Mouse (Mus musculus): ENCODE results near the gene Rps21. TPM values are rescaled to one million over a fixed set of nuclear protein-coding genes. Genes with fewer than 3 reads are reported as not detected.
A peak's percentile ranks its signal among the peaks of the same experiment; 100 is the strongest.

The Rps21 gene
- total RNA-seq, 1 experiment from 2014 or later, result 852 TPM

DNA sequence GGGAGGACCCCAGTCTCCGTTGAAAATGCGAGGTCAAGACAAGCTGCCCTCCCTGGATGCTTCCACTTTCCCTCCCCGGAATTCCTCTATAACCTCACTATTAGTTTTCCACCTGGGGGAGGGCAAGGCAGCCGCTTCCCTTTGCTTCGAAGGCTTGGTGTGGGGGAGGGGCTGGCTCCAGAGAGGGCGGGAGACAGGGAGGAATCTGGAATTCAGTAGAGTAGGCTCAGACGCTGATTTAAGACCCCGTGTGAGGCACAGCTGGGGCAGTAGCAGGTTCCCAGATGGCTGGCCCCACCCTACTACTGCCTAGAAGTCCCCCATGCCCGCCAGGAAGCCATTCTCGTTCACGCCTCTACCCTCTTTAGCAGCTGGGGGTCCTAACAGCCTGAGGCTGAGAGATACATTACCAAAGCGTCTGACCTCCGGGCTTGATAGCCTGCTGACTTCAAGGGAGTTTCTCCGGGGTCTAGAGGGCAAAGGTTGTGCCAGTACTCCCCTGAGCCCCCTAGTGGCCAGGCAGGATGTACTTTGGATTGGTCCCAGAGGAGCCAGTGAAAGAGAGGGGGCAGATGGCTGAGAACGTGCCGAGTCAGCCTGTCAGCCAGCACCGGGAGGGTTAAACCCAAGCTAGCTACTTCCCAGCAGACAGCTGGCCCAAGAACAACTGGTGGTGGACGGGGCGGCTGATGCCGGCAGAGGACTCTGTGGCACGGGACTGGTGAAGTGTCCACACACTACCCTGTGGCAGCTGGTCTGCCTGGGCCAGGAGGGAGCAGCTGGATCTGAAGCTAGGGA, 29.7 kb upstream of the Rps21 start:
- ATAC-seq (ENCODE audit: extremely low read depth, insufficient number of reproducible peaks, low FRiP score, poor library complexity, severe bottlenecking), result no peak

DNA sequence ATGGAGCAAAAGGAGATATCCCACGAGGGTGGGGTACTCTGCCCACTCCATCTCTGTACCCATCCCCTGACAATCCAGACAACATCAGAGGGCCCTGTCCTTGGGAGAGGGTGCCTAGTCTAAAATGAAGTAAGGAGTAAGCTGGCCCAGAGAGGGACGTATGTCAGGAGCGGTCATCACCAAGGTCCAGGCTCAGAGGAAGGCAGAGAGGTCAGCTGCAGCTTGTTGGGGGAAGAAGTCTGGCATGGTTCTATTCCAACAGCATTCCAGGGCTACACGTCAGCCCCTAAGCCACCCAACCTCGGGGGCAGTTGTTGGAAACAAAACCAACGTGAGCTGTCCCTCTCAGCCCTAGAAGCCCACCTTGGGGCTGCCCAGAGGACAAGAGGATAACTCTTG, 29.1 kb upstream of the Rps21 start:
- no peak for ATAC-seq (ENCODE audit: extremely low read depth, insufficient number of reproducible peaks, low FRiP score, poor library complexity, severe bottlenecking)

DNA sequence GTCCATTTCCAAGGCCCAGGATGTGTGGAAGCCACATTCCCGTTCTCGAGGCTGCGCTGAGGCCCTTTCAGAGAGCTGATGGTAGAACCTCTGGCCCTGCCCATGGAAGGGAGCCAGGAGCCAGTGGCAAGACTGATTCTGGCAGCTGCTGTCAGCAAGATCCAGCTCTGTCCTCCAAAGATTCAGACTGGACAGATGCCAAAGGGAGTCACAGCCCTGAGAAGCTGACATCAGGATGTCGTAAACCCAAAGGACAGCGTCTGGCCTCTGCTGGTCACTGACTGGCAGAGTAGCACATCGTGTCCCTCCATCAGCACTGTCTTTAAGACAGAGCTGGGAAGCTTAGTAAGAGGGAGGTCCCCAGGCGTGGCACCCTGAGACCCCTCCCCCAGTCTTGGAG, 28.6 kb upstream of the Rps21 start:
- no peak for ATAC-seq (ENCODE audit: extremely low read depth, insufficient number of reproducible peaks, low FRiP score, poor library complexity, severe bottlenecking)

DNA sequence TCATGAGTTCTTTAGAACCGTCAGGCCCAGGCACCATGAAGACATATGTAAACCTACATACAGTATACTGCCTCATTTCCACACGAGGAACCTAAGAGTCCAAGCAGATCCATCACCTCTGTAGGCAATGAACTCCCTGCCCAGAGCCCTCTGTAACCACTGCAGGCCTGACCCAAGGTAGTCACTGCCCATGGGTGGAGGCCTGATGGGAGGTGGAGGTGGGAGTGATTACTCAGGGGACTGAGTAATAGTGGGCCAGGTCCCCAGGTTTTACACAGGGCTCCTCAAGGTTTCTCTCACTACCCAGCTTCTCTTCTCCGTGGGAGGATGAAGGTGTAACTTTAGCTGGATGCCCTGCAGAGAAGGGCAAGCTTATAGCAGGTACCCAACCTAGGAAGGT, 28.0 kb upstream of the Rps21 start:
- no peak for ATAC-seq (ENCODE audit: extremely low read depth, insufficient number of reproducible peaks, low FRiP score, poor library complexity, severe bottlenecking)

DNA sequence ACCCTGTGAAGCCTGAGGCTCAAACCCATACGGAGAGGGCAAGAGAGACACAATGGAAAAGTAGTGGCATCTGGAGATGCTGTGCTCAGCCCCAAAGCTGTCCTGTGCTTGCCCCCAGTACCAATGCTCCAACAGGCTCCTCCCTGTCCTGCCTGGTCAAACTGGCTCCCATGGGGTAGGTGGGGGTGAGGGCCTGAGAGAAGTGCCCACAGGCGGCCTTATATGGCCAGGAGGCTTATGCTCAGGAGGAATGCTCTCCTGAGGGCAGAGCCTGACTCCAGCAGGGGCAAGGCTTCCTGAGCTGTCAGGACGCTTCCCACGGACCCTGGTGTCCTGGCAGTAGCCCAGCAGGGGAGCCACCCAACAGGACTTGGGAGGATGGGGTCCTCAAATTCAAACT, 26.7 kb upstream of the Rps21 start:
- no peak for ATAC-seq (ENCODE audit: extremely low read depth, insufficient number of reproducible peaks, low FRiP score, poor library complexity, severe bottlenecking)

DNA sequence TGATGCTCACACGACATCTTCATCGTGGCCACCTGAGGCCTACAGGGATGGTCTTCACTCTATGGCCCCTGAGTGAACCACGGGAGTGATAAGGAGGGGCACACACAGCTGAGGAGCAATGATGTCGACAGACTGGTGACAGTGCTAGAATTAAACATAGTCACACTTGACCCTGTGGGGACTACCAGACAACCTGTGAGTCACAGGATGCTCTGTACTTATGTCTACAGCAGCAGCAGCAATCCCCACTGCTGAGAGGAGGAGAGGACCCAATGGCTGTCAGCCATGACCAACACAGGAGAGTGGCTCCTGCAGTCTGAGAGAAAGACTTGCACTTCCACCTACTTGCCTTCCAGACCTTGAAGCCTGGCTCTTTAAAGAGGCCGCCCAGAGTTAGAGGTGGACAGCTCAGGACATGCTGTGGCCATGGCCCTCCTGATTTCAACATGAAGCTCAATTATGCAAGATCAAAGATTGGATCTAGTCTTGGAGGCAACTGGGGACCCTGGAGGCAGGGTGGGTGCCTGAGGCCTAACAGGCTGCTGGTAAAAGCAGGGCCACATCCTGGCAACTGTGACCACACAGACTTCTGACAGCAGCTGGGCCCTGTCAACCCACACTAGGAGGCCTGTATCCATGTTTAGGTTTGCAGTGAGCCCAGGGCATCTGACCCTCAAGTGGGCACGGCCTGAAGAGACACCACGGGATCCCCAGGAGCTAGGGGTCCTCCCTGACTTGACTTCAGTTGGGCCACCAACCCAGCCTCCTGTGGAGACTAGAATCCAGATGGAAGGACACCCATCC, 23.9 kb upstream of the Rps21 start:
- no peak for ATAC-seq (ENCODE audit: extremely low read depth, insufficient number of reproducible peaks, low FRiP score, poor library complexity, severe bottlenecking)

DNA sequence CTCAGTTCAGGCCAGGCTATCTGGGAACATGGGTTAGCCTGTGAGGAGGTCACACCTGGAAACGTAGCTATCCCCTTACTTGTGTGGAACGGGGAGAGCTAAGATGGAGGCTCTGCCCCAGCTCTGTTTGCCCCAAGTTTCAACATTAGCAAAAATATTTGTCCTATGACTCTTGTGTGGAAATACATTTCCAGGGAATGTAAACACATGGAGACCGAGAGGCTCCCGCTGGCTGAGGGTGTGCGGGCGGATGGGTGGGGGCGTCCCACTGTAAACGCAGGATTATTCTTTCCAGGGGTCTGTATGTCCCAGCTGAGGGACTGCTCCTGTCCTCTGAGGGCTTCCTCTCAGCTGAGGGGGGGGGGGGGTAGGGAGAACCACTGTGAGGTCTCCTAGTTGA, 22.8 kb upstream of the Rps21 start:
- ATAC-seq (ENCODE audit: extremely low read depth, insufficient number of reproducible peaks, low FRiP score, poor library complexity, severe bottlenecking), result no peak

DNA sequence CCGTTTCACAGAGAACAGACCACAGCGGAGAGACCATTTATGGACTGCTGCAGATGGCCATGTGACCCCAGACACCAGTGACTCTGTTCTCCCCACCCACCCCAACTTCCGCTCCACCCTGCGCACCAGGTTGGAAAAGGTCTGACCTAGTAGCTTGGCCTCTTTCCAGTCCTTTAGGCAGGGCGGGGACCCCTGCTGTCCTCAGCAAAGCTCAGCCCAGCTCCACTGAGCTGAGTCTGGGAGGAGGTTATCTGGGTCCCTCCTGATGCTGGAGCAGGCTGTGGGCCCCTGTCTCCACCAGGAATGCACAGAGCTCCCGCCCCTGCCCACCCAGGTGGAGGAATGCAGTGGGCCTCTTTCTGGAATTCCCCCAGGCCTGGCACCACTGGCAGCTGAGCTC, 22.2 kb upstream of the Rps21 start:
- ATAC-seq (ENCODE audit: extremely low read depth, insufficient number of reproducible peaks, low FRiP score, poor library complexity, severe bottlenecking), result no peak

DNA sequence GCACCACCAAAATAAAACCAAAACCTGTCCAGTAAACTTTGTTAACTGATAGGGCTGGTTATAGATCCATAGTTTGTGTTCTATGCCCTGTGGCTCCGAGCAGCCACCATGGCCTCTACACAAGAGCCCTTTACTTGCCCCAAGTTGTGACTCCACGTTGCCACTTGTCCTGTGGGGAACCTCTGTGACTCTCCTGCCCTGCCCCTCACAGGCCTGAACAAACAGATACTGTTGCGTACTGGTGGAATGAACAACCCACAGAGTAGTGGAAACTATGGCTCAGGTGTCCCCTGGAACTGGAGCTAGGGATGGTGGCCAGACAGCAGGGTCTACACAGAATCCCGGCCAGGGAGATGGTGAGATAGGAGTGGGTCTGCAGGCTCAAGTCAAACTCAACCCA, 21.4 kb upstream of the Rps21 start:
- ATAC-seq (ENCODE audit: extremely low read depth, insufficient number of reproducible peaks, low FRiP score, poor library complexity, severe bottlenecking), result no peak

DNA sequence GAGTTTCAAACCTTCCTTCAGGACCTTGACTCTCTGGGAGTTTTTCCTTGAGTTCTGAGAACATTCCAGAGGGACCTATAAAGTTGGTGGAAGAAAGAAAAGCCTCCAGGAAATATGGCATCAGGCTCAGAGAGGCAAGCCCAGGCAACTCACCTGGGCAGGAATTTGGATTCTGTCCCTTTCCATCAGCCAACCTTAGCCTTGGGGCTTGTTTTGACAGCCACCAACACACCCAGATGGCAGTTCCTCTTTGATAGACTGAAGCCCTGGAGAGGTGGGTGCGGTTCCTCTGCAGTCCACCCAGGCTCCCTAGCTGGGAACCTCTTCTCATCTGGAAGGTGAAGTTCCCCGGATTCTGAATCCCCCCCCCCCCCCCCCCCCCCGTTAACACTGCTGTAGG, 20.7 kb upstream of the Rps21 start:
- no peak for ATAC-seq (ENCODE audit: extremely low read depth, insufficient number of reproducible peaks, low FRiP score, poor library complexity, severe bottlenecking)

DNA sequence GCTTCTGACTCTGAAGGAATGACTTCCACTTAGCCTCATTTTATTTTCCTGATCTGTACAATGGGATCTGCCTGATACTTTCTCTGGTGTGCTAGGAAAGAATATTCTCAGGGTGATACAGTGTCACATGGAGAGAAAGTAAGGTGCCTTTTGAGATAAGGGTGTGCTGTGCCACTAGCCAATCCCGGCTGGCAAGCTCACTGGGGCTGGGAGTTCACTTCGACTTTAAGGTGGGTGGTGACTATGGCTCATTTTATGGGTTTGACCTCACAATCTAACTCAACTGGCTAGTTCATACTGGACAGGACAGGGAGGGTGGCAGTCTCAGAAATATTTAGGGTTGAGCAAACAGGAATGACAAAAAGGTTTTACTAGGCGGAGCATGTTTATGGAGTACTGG, 20.2 kb upstream of the Rps21 start:
- ATAC-seq (ENCODE audit: extremely low read depth, insufficient number of reproducible peaks, low FRiP score, poor library complexity, severe bottlenecking), result no peak

DNA sequence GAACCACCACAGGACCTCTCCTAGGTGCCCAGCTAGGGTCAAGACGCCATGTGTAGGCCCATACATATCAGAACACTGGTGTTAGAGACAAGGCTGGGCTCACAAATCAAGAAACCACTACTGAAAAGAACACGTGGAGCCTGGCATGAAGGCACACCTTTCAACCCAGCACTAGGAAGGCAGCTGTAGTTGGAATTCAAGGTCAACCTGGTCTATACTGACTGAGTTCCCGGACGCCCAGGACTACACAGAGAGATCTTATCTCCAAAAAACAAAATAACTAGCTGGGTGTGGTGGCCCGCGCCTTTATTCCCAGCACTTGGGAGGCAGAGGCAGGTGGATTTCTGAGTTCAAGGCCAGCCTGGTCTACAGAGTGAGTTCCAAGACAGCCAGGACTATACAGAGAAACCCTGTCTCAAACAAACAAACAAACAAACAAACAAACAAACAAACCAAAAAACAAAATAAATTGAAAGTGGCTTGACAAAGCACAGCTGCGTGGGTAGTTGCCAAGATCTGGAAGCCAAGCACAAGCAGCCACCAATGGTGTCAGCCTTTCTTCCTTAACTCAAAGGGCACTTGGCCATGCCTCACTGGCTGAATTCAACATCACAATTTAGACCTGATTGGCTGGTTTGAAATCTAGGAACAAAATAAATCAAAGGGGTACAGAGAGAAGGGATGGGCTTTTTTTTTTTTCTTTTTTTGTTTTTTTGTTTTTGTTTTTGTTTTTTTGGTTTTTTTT, 19.4 kb upstream of the Rps21 start:
- no peak for ATAC-seq (ENCODE audit: extremely low read depth, insufficient number of reproducible peaks, low FRiP score, poor library complexity, severe bottlenecking)

DNA sequence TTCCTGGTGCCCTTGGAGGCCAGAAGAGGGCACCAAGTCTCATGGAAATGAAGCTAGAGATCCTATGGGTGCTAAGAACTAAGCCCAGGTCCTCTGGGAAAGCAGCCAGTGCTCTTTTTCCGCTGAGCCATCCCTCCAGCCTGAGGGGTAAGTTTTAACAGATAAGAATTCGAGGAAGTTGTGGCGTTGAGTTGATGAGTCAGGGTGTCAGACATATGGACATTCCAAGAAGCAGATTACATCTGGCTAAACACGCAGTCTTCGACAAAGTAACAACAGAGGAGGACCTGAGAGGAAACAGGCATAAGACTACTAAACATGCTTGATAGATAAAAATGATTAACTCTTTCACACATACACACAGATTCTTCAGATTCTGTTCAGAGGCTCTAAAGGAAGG, 18.6 kb upstream of the Rps21 start:
- no peak for ATAC-seq (ENCODE audit: extremely low read depth, insufficient number of reproducible peaks, low FRiP score, poor library complexity, severe bottlenecking)

DNA sequence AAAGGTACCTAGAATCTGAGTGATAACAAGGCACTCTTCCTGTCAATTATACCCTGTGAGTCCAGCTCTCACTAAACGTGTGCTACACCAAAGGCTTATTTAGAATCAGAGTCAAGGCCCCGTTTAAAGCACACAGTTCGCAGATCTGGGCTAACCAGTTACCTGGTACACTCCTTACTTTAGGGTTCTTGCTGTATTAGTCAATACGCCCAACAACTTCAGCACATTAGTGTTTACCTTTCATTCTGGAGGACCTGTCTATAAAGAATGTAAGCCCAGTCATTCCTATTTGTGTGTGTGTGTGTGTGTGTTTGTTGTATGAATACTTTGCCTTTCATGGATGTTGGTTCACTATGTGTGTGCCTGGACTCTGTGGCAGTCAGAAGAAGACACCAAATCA, 14.1 kb upstream of the Rps21 start:
- no peak for ATAC-seq (ENCODE audit: extremely low read depth, insufficient number of reproducible peaks, low FRiP score, poor library complexity, severe bottlenecking)

DNA sequence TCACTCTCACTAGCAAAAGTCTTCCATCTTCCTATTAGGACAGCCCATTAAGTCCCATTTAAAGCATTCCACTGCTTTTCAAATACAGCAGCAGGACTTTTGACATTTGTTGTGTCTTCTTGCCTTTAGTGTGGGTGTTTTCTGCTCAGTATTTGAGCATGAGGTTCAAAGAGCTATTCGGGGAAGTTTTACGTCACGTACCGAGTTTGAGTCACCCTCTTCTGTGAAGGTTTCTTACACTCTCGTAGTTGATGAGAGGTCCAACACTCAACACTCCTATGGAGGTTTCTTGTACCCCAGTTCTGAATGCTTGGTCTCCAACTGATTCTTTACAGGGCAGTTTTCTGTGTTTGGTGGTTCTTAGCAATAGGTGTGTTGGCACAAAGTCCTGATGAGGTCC, 9.3 kb upstream of the Rps21 start:
- no peak for ATAC-seq (ENCODE audit: extremely low read depth, insufficient number of reproducible peaks, low FRiP score, poor library complexity, severe bottlenecking)

DNA sequence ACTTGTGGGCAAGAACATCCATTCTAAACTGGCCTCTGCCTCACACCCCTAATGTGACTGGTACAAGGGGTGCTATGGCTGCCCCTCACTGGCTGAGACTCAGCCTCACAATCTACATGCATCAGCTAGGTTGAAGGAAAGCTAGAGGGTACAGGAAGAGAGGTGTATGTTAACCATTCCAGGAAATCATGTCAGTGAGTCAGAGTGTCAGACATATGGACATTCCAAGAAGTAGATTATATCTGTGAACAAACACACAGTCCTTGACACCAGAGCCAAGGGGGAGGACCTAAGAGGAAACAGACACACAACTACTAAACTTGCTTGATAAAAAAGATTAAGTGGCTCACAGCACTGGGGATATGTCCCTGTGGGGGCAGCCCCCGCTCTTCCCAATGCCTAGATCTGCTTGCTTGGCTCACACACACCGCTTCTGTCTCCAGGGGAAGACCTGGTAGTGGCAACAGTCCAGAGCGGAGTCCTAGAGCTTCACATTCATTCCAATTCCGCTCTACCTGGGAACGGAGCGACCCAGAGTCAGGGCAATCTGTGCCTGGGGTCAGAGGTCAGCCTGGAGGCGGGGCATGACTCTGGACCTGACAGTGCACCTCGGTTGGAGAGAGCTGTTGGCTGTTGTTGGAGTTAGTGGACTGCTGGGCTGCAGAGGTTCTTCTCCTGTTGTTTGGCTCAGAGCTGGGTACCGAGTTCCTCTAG, 8.1 kb upstream of the Rps21 start:
- ATAC-seq (ENCODE audit: extremely low read depth, insufficient number of reproducible peaks, low FRiP score, poor library complexity, severe bottlenecking), result no peak

DNA sequence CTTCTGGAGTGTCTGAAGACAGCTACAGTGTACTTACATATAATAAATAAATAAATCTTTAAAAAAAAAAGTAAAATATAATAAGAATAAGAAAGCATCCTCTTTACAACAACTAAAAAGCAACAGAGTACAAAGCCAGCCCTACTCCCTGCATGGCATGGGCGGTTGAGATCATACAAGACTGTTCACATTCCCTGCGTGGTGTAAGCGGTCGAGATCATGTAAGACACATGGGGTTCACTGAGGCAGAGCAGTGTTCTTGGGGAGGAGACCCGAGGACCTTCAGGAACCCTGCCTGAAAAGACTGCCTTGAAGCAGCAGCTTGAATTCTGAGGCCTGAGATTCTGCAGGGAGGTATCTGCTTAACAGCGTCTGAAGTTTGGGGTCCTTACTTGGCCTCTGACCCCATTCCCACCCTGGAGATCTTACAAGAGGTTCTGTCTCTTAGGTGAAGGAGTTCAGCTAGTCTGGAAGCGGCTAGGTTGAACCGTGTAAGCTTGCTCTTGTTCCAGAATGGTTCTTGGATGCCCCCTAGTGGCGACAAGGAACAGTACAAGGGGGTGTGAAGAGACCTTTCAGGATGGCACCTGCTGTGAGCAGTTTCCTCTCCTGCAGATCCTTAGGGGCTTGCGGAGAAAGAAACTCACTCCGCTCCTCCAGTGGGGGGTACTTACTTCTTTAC, 6.1 kb upstream of the Rps21 start:
- peak; percentile 89 for ATAC-seq (ENCODE audit: extremely low read depth, insufficient number of reproducible peaks, low FRiP score, poor library complexity, severe bottlenecking)

DNA sequence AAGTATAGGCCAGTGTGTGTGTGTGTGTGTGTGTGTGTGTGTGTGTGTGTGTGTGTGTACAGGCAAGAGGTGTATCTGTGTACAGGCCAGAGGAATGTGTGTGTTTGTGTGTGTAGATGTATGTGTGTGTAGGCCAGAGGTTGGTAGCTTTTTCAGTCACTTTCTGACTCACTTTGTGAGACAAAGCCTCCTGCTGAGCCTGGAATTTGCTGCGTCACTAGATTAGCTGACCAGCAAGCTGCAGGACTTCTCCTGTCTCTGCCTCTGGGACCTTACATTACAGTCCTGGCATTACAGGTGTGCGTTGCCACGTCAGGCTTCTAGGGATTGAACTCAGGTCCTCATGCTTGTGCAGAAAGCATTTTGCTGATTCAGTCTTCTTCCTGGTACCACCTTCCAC, 5.3 kb upstream of the Rps21 start:
- no peak for ATAC-seq (ENCODE audit: extremely low read depth, insufficient number of reproducible peaks, low FRiP score, poor library complexity, severe bottlenecking)

All from neutrophil, adult 5-6 weeks (primary cell).